Mouse (Mus musculus) midbrain, embryonic 15.5 days (tissue): ENCODE data around the gene Ap1g2. TPM values are rescaled to one million over a fixed set of nuclear protein-coding genes. Genes with fewer than 3 reads are reported as not detected.

Experiments
- polyA plus RNA-seq: library from polyadenylated mRNA; unstranded; fragments of >200 nt; fragmentation: Nextera tagmentation; extraction: Ambion mirVana; gene quantifications from 2 replicates; pipeline ENCODE4 v1.2.1, GENCODE M21; 2015

Gene Ap1g2
- polyA plus RNA-seq, 1 experiment from 2014 or later: 9.2 TPM

Other genes starting within 250 kb of the Ap1g2 start
- gene Homez, start 235.6 kb downstream of the Ap1g2 start, polyA plus RNA-seq: 13.6 and 14.5 TPM in 2 replicates
- 3.3 and 3.4 TPM in 2 replicates for gene Ppp1r3e, start 229.0 kb downstream of the Ap1g2 start, polyA plus RNA-seq
- gene Bcl2l2, start 223.2 kb downstream of the Ap1g2 start, polyA plus RNA-seq: 4.1 and 4.8 TPM in 2 replicates
- not detected in 2 replicates for gene Gm20521, start 223.2 kb downstream of the Ap1g2 start, polyA plus RNA-seq
- gene Pabpn1, start 214.1 kb downstream of the Ap1g2 start, polyA plus RNA-seq: 183 and 192 TPM in 2 replicates
- 229 and 248 TPM in 2 replicates for gene Slc22a17, start 193.5 kb downstream of the Ap1g2 start, polyA plus RNA-seq
- gene Efs, start 180.5 kb downstream of the Ap1g2 start, polyA plus RNA-seq: 15.0 and 16.9 TPM in 2 replicates
- 0.48 TPM in 1 of 2 replicates, not detected in the other for gene Il25, start 173.9 kb downstream of the Ap1g2 start, polyA plus RNA-seq
- gene Cmtm5, start 170.3 kb downstream of the Ap1g2 start, polyA plus RNA-seq: 6.5 and 7.2 TPM in 2 replicates
- 1.6 and 2.8 TPM in 2 replicates for gene Myh6, start 139.7 kb downstream of the Ap1g2 start, polyA plus RNA-seq
- gene Gm17428, start 129.7 kb downstream of the Ap1g2 start, polyA plus RNA-seq: not detected in 2 replicates
- 7.5 and 8.7 TPM in 2 replicates for gene Myh7, start 112.0 kb downstream of the Ap1g2 start, polyA plus RNA-seq
- gene Ngdn, start 91.1 kb downstream of the Ap1g2 start, polyA plus RNA-seq: 47.8 and 50.2 TPM in 2 replicates
- 33.7 and 37.5 TPM in 2 replicates for gene Zfhx2, start 14.3 kb downstream of the Ap1g2 start, polyA plus RNA-seq
- 38.8 and 39.5 TPM in 2 replicates for gene Thtpa, start 11.8 kb downstream of the Ap1g2 start, polyA plus RNA-seq
- 39.7 and 42.5 TPM in 2 replicates for gene Jph4, start 10.3 kb upstream of the Ap1g2 start, polyA plus RNA-seq
- gene Dhrs2, start 115.4 kb upstream of the Ap1g2 start, polyA plus RNA-seq: 0.80 and 0.93 TPM in 2 replicates